Mouse (Mus musculus): Measurements from ENCODE around the gene Trank1. TPM values are rescaled to one million over a fixed set of nuclear protein-coding genes. Genes with fewer than 3 reads are reported as not detected.

Gene Trank1
- polyA plus RNA-seq, 1 experiment from 2014 or later: 0.18 TPM

GRCm38 (mm10) chr9:111352646-111353045 is 41.1 kb downstream of the Trank1 start:
- no peak for ATAC-seq (ENCODE audit: low read depth)
- Histone ChIP-seq H3K27me3 (ENCODE audit: control insufficient read depth, insufficient read depth, low read depth, low read length) (no peaks in the 10 kb centered on the region), H3K9me3 (ENCODE audit: control insufficient read depth, low read length) (no peaks in the 10 kb centered on the region), H3K27ac (ENCODE audit: low read length) (no peak overlapping the region), H3K4me1 (replicated peaks; ENCODE audit: control insufficient read depth, insufficient read depth, low read length) (no peaks in the 10 kb centered on the region), H3K4me2 (ENCODE audit: low read depth, low read length) (no peak overlapping the region), H3K9ac (ENCODE audit: low read length) (no peak overlapping the region), H3K4me3 (ENCODE audit: low read length) (no peak overlapping the region), H3K36me3 (ENCODE audit: control insufficient read depth, insufficient read depth, low read length) (no peaks in the 10 kb centered on the region)
- WGBS: 66% methylated on average over 3 of the region's 3 CpGs

GRCm38 (mm10) chr9:111355041-111355440 is 43.5 kb downstream of the Trank1 start:
- no peak for ATAC-seq (ENCODE audit: low read depth)

GRCm38 (mm10) chr9:111356386-111356785 is 44.8 kb downstream of the Trank1 start:
- WGBS: 36% methylated on average over 3 of the region's 3 CpGs
- no peak overlapping the region for H3K9ac ChIP-seq (ENCODE audit: low read length)
- no peaks in the 10 kb centered on the region for H3K9me3 ChIP-seq (ENCODE audit: control insufficient read depth, low read length)
- no peak for ATAC-seq (ENCODE audit: low read depth)
- H3K4me1 ChIP-seq (replicated peaks; ENCODE audit: control insufficient read depth, insufficient read depth, low read length): no peaks in the 10 kb centered on the region
- no peak overlapping the region for H3K4me2 ChIP-seq (ENCODE audit: low read depth, low read length)
- H3K36me3 ChIP-seq (ENCODE audit: control insufficient read depth, insufficient read depth, low read length): no peaks in the 10 kb centered on the region
- H3K4me3 ChIP-seq (ENCODE audit: low read length): no peak overlapping the region
- H3K27me3 ChIP-seq (ENCODE audit: control insufficient read depth, insufficient read depth, low read depth, low read length): no peaks in the 10 kb centered on the region
- no peak overlapping the region for H3K27ac ChIP-seq (ENCODE audit: low read length)

More at GRCm38 (mm10) chr9:111355041-111355440, 43.5 kb downstream of the Trank1 start:
- Histone ChIP-seq H3K4me2 (ENCODE audit: low read depth, low read length) (no peak overlapping the region), H3K27me3 (ENCODE audit: control insufficient read depth, insufficient read depth, low read depth, low read length) (no peaks in the 10 kb centered on the region), H3K9ac (ENCODE audit: low read length) (no peak overlapping the region), H3K27ac (ENCODE audit: low read length) (no peak overlapping the region), H3K9me3 (ENCODE audit: control insufficient read depth, low read length) (no peaks in the 10 kb centered on the region), H3K4me1 (replicated peaks; ENCODE audit: control insufficient read depth, insufficient read depth, low read length) (no peaks in the 10 kb centered on the region), H3K36me3 (ENCODE audit: control insufficient read depth, insufficient read depth, low read length) (no peaks in the 10 kb centered on the region), H3K4me3 (ENCODE audit: low read length) (no peak overlapping the region)
- 49% methylated on average over 4 of the region's 4 CpGs for WGBS

DNA sequence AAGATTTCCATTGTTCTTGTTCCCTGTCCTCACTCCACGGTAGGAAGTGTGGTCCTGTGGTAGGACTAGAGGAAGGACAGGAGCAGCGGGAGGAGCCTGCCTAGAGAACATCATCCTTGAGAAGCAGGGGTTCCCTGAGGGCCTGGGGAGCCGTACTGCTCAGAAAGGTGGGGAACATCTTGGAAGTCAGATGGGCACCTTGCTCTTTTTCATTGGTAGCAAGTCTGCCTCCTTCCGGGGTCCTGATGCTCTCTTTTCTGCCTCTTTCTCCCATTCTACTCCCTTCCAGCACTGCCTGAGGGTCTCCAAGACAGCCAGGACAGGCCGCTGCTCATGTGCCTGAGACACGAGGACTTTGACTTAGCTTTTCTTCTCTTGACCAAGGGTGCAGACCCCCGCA is 52.1 kb downstream of the Trank1 start:
- Histone ChIP-seq H3K4me1 (replicated peaks; ENCODE audit: control insufficient read depth, insufficient read depth, low read length) (no peaks in the 10 kb centered on the region), H3K4me3 (ENCODE audit: low read length) (no peak overlapping the region), H3K36me3 (ENCODE audit: control insufficient read depth, insufficient read depth, low read length) (no peaks in the 10 kb centered on the region), H3K9ac (ENCODE audit: low read length) (no peak overlapping the region), H3K4me2 (ENCODE audit: low read depth, low read length) (no peak overlapping the region), H3K27me3 (ENCODE audit: control insufficient read depth, insufficient read depth, low read depth, low read length) (no peaks in the 10 kb centered on the region), H3K27ac (ENCODE audit: low read length) (no peak overlapping the region), H3K9me3 (ENCODE audit: control insufficient read depth, low read length) (no peaks in the 10 kb centered on the region)
- WGBS: 61% methylated on average over 7 of the region's 7 CpGs
- ATAC-seq (ENCODE audit: low read depth): no peak

- Histone ChIP-seq H3K9ac (ENCODE audit: low read length) (no peak overlapping the region), H3K4me2 (ENCODE audit: low read depth, low read length) (no peak overlapping the region), H3K27ac (ENCODE audit: low read length) (no peak overlapping the region), H3K36me3 (ENCODE audit: control insufficient read depth, insufficient read depth, low read length) (no peaks in the 10 kb centered on the region), H3K4me3 (ENCODE audit: low read length) (no peak overlapping the region), H3K4me1 (replicated peaks; ENCODE audit: control insufficient read depth, insufficient read depth, low read length) (no peaks in the 10 kb centered on the region), H3K9me3 (ENCODE audit: control insufficient read depth, low read length) (no peaks in the 10 kb centered on the region), H3K27me3 (ENCODE audit: control insufficient read depth, insufficient read depth, low read depth, low read length) (no peaks in the 10 kb centered on the region)
- 59% methylated on average over 2 of the region's 2 CpGs for WGBS
- ATAC-seq (ENCODE audit: low read depth): no peak
Measured at GRCm38 (mm10) chr9:111367713-111368112, 56.2 kb downstream of the Trank1 start.

DNA sequence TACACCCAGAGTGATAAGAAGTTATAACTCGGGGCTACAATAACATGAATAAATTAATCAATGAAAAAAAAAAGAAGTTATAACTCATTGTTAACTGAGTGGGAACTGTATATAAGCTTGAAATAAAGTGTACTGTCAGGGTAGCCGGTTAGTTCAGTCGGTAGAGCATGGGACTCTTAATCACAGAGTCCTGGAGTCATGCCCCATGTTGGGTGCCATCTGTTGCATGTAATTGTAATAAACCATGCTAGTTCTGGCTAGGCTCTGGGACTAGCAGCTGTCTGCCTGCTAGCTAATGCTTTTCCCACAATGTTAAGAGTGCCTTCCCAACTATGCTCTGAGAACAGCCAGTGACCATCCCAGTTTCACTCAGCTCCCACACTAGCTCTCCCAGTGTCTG is 60.5 kb downstream of the Trank1 start:
- H3K36me3 ChIP-seq (ENCODE audit: control insufficient read depth, insufficient read depth, low read length): no peaks in the 10 kb centered on the region
- no peak overlapping the region for H3K27ac ChIP-seq (ENCODE audit: low read length)
- H3K4me3 ChIP-seq (ENCODE audit: low read length): no peak overlapping the region
- no peaks in the 10 kb centered on the region for H3K9me3 ChIP-seq (ENCODE audit: control insufficient read depth, low read length)
- no peaks in the 10 kb centered on the region for H3K27me3 ChIP-seq (ENCODE audit: control insufficient read depth, insufficient read depth, low read depth, low read length)
- no peak overlapping the region for H3K9ac ChIP-seq (ENCODE audit: low read length)
- H3K4me2 ChIP-seq (ENCODE audit: low read depth, low read length): no peak overlapping the region
- WGBS: 77% methylated on average over 3 of the region's 3 CpGs
- ATAC-seq (ENCODE audit: low read depth): no peak
- no peaks in the 10 kb centered on the region for H3K4me1 ChIP-seq (replicated peaks; ENCODE audit: control insufficient read depth, insufficient read depth, low read length)

DNA sequence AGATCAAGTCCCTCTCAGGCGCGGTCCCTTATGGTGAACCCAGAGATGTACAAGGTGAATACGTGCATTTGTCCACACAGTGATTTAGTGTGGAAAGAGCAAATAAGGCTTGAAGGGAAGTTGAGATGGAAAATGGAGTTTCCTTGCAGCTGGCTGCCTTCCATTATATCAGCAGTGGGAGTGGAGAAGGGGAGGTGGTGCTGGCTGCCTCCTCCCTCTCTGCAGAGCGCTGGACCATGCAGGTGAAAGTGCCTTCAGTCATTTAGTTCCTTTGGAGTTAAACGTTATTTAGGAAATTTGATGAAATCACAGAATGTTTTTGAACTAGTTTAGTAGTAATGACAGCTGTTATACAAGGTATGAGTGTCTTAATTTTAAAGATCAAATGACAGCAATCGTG is 66.3 kb downstream of the Trank1 start:
- no peak overlapping the region for H3K4me2 ChIP-seq (ENCODE audit: low read depth, low read length)
- H3K4me1 ChIP-seq (replicated peaks; ENCODE audit: control insufficient read depth, insufficient read depth, low read length): no peaks in the 10 kb centered on the region
- H3K9me3 ChIP-seq (ENCODE audit: control insufficient read depth, low read length): no peaks in the 10 kb centered on the region
- 78% methylated on average over 6 of the region's 6 CpGs for WGBS
- no peaks in the 10 kb centered on the region for H3K27me3 ChIP-seq (ENCODE audit: control insufficient read depth, insufficient read depth, low read depth, low read length)
- H3K36me3 ChIP-seq (ENCODE audit: control insufficient read depth, insufficient read depth, low read length): no peaks in the 10 kb centered on the region
- no peak overlapping the region for H3K9ac ChIP-seq (ENCODE audit: low read length)
- H3K4me3 ChIP-seq (ENCODE audit: low read length): no peak overlapping the region
- no peak overlapping the region for H3K27ac ChIP-seq (ENCODE audit: low read length)
- ATAC-seq (ENCODE audit: low read depth): no peak

DNA sequence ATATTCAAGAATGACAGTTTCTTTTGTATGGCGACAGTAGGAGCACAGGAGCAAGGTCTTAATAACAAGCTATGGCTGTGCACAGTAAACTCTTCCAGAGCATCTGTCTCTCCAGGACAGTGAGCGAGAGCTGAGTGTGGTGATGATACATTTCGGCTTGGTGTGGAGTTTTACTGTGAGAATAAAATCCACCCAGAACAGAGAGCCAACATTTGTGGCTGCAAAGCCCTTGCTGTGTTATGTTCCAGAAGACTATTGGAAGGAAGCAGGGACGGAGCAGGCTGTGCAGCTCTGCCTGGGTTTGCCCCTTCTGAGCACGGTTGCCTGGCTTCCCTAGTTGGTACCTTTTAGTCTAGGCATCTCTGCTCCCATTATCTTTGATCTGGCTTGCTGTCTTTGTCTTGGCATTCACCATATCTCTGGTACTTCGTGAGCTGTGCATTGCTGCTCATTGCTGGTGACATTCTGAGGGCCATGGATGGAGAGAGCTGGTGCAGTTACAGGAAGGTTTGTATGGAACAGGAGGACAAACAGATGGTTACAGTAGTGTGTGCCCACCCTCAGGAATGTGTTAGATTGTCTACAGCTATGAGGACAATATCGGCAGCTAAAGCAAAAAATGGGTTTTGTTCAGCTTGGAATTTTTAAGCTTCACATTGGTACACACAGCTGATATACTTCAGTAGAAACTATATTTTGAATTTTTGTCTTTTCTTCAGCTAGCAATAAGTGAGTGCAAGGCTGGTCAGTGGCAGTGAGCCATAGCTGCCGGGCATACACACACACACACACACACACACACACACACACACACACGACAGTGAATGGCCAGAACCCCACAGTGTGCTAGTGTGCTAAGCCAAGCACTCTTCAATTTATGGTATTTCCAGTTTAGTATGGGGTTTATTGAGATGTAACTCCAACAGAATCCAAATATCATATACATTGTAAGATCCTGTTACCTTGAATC is 69.8 kb downstream of the Trank1 start:
- H3K4me3 ChIP-seq (ENCODE audit: low read length): no peak overlapping the region
- WGBS: 79% methylated on average over 9 of the region's 9 CpGs
- H3K9me3 ChIP-seq (ENCODE audit: control insufficient read depth, low read length): no peaks in the 10 kb centered on the region
- H3K4me1 ChIP-seq (replicated peaks; ENCODE audit: control insufficient read depth, insufficient read depth, low read length): no peaks in the 10 kb centered on the region
- no peak for ATAC-seq (ENCODE audit: low read depth)
- no peak overlapping the region for H3K27ac ChIP-seq (ENCODE audit: low read length)
- no peak overlapping the region for H3K9ac ChIP-seq (ENCODE audit: low read length)
- no peaks in the 10 kb centered on the region for H3K27me3 ChIP-seq (ENCODE audit: control insufficient read depth, insufficient read depth, low read depth, low read length)
- no peak overlapping the region for H3K4me2 ChIP-seq (ENCODE audit: low read depth, low read length)
- no peaks in the 10 kb centered on the region for H3K36me3 ChIP-seq (ENCODE audit: control insufficient read depth, insufficient read depth, low read length)

- H3K9me3 ChIP-seq (ENCODE audit: control insufficient read depth, low read length): no peaks in the 10 kb centered on the region
- no peak for ATAC-seq (ENCODE audit: low read depth)
- no peak overlapping the region for H3K4me3 ChIP-seq (ENCODE audit: low read length)
- 88% methylated on average over 6 of the region's 6 CpGs for WGBS
- H3K4me2 ChIP-seq (ENCODE audit: low read depth, low read length): no peak overlapping the region
- H3K9ac ChIP-seq (ENCODE audit: low read length): no peak overlapping the region
- H3K36me3 ChIP-seq (ENCODE audit: control insufficient read depth, insufficient read depth, low read length): no peaks in the 10 kb centered on the region
- H3K4me1 ChIP-seq (replicated peaks; ENCODE audit: control insufficient read depth, insufficient read depth, low read length): peaks cover 5% of the 10 kb centered on the region; the same call in 1 of the 2 replicates
- no peaks in the 10 kb centered on the region for H3K27me3 ChIP-seq (ENCODE audit: control insufficient read depth, insufficient read depth, low read depth, low read length)
- no peak overlapping the region for H3K27ac ChIP-seq (ENCODE audit: low read length)
Measured at GRCm38 (mm10) chr9:111382469-111382868, 70.9 kb downstream of the Trank1 start.
